Mouse (Mus musculus) R1 (cell line): ENCODE results near the gene Shc4.

Experiments
- DNase-seq: peaks from one replicate; pipeline ENCODE4 v3.0.0-alpha.2; 2018; ENCODE audit warnings: low read depth, low spot score

Shc4 gene

DNA sequence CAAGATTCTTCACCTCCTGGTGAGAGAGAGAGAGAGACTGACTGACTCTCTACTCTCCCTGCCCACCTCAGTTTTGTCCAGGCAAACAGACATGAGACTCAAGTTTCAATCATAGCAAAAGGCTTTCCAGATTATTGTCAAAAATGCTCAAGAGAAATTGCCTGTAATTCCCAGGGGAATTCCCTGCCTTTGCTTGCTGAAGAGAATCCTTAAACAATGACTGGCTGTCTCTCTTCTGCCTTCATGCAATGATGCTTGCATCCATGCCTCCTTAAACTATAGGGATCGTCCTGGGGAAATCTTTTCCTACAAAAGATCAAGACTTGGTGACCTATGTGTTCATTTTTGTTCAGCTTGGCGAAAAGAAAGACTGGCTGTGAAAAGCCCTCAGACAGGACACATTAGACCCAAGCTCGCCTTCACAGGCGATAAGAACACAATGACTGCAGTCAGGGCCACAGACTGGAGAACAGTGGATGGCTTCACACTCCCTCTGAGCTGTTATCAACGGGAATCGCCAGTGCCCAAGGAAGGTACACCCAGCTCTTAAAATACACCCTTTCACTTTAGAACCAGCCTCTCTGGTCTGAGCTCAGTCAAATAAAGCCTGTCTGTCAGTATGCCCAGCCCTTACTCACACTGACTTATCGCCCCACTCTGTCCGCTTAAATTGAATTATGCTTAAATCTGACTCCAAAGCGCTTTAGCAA is 38.4 kb downstream of the Shc4 start:
- no peak for DNase-seq

GRCm38 (mm10) chr2:125684559-125685440 is 39.1 kb downstream of the Shc4 start:
- peak; percentile 35 for DNase-seq

DNA sequence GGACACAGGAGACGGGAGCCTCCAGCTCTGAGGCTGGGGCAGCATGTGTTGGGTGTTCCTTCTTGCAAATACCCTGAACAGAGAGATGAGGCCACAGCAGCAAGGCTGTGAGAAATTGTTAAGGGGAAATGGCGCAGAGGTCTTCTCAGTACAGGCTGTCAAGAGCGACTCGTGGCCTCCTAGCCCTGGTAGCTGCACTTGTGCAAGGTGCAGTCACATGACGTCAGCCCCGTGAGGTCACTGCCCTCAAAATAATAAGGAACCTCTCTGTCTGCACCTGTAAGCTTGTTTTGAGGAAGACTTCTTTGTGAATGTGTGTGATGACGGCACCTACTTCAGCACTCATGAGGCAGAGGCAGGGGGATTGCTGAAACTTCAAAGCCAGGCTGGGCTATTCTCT is 40.1 kb downstream of the Shc4 start:
- DNase-seq = no peak

DNA sequence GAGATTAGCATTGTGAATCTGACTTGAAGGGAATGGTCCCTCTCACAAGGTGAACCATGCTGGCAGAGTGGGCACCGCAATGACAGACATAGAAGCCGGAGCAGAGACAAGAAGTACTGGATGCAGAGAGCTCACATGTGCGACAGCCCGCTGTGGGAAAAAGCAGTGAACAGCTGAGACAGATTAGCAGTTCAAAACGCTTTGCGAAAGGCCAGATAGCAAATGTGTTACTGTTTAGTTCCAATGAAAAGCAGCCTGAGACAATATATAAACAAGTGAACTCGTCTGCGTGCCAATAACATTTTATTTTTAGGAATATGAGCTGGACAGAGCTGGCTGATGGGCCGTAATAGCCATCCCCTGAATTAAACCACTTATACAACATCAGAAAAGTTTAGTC is 42.1 kb downstream of the Shc4 start:
- no peak for DNase-seq

DNA sequence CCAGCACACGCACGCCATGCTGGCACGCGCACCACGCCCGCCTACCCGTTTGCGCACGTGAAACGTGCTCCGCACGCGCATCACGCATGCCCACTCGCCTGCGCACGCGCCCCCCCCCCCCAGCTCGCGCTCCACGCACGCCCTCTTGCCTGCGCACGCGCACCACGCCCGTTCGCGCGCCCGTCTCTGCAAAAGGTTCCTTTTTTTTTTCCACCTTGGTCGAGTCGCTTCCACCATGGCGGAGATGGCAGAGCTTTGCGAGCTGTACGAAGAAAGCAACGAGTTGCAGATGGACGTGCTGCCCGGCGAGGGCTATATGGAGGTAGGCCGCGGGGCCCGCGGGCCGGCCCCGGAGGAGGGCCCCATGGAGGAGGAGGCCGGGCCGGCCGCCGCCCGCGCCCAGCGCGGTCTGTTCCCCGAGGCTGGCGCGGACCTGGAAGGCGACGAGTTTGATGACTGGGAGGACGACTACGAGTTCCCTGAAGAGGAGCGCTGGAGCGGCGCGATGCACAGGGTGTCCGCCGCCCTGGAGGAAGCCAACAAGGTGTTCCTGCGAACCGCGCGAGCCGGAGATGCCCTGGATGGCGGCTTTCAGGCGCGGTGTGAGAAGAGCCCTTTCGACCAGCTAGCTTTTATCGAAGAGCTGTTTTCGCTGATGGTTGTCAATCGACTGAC is 50.9 kb downstream of the Shc4 start, which contains the start of gene Eid1:
Gene Eid1, plus strand, starts transcription at position 139 of the 675 bp plus-strand sequence.
- peak; percentile 68 for DNase-seq

DNA sequence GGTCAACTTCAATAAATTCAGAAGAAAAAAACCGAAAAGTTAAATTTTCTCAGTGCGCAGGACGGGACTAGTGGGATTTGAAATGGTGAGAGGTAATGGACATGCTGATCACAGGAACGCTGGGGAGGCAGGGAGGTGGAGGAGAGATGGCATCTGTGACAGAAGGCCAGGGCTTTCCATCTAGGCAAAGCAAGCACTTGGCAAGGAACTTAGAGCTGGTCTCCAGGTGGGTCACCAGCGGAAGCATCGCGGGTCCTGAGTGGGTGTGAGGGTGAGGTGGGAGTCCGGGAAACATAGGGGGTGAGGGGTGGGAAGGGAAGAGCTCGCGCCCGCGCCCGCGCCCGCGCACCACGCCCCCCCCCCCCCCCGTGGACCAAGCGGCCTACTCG is 51.4 kb downstream of the Shc4 start:
- peak; percentile 51 for DNase-seq

- DNase-seq = peak; percentile 50
Measured at GRCm38 (mm10) chr2:125670846-125671245, 53.1 kb downstream of the Shc4 start.

GRCm38 (mm10) chr2:125667721-125668120 is 56.2 kb downstream of the Shc4 start:
- DNase-seq = no peak

DNA sequence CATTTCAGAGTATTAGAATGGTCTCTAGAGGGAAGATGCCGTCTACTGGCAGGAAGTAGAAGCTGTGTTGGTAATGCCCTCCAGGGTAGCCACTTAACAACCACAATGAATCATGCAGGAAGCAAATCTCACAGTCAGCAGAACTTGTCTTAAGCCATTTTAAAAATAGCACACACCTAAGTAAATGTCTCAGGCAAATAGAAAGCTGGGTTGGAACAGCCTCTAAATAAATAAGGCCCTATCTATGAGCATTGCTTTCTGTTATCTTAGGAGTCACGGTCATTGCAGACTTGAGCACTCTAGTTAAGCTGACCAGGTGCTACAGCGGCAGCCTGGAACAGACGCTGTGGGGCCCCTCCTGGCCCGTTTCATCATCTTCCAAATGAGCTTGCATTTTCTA is 56.8 kb downstream of the Shc4 start:
- no peak for DNase-seq

DNA sequence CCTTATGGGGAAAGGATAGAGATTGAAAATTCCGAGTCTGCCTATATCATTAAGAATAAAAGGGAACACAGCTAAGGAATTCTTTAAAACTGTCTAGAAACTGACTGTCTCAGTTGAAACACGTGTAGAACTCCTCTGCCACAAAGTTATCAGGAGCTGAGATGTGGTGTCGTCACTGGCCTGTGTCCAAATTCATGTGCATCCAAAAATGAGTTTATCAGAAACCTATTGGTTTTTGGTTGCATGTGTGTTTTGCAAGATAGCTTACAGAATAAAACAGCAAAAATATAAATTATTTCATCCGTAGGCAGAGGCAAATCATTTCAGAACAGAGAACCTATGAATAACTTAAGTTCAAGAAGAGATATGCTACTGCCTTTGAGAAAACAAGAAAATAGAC is 57.3 kb downstream of the Shc4 start:
- DNase-seq = no peak

DNA sequence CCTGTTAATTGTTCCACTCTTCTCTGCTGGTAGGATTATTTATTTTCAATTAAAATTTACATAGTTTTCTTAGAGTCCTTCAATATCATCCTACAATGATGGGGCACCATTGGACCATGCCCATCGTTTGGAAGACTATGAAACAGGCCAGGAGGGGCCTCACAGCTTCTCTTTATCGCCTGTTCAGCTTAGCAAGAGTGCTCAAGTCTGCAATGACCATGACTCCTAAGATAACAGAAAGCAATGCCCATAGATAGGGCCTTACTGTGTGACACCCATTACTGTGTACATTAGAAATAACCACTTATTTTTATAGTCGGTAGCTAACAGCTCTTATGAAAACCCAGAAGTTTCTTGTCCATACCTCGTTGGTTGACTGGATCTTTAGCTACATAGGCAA is 58.0 kb downstream of the Shc4 start:
- DNase-seq = no peak

DNA sequence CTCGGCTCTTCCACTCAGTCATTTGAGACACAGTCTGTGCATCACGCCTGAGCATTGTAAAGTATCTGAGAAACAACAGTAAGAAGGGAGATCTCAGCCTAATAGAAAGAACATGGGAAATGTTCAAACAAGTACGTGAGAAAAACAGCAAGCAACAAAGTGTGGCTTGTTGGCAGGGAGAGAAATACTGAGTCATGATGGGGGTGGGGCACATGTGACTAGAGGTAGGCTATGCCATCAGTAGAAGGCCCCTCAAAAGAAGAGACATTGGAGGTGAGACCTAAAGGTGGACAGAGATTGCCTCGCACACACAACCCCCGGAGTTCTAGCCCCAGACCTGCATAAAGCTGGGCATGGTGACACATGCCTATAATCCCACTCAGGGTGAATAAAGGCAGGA is 58.7 kb downstream of the Shc4 start:
- DNase-seq = no peak

DNA sequence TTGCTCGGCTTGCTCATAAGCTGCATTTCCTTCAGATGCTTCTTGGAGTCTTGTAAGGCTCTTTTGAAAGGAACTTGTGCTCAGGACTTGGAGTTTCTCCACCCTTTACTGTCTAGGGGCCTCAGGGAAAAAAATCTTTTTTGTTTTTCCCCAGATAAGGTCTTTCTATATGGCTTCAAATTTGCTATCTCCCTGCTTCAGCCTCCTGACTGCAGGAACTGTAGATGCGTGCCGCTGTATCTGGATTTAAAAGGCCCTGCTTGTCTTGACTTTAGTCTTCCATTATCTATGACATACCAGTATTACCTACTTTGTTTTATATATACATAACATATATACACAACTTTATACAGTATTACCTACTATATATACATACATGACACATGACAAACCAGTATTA is 61.4 kb downstream of the Shc4 start:
- no peak for DNase-seq

- no peak for DNase-seq
Measured at GRCm38 (mm10) chr2:125661156-125661555, 62.8 kb downstream of the Shc4 start.

GRCm38 (mm10) chr2:125660537-125661130 is 63.3 kb downstream of the Shc4 start:
- no peak for DNase-seq

DNA sequence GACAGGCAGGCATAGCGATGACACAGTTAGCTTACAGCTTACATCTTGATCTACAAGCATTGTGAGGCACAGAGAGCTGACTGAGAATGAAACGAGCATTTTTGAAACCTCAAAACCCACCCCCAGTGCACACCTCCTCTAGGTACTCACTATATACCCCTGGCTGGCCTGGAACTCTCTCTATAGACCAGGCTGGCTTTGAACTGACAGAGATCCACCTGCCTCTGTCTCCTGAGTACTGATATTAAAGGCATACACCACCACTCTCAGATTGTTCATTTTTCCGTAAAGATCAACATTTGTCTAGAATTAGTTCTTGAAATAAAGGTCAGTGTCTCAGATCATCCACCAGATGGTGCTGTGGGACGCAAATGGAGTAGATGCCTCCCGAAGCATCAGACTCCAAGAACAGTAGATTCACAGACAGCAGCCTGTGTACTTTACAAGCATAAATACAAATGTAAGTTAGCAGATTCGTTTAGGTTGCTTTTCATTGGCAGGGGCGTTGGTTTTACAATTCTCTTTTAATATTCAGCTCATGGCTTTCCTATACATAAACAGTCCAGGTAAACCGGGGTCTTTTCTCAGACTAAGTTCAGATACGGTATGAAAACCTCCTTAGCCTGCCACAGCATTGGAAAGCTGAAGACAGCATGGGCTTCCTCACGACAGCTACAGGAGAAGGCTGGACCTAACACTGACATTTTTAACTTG is 64.0 kb downstream of the Shc4 start:
- DNase-seq = peak; percentile 72

DNA sequence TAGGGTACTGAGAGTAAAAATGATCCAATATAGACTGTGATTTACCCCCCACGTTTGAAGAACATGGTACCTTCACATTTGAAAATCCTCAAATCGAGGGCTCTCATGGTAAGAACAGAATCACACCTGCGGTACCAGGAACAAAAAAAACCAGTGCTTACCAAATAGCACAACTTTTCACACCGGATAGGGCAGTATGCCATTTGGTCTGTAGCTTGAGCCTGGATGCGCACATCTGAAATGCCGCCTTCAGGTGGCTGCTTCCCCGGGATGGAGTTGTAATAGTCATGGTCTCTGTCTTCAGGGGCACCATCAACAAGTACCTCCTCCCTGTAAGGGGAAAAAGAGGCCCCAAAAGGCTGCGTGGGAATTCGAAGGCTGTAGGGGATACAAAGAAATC is 68.6 kb downstream of the Shc4 start:
- DNase-seq = no peak

- DNase-seq = no peak
Measured at GRCm38 (mm10) chr2:125653286-125653685, 70.7 kb downstream of the Shc4 start.

GRCm38 (mm10) chr2:125651563-125651962 is 72.4 kb downstream of the Shc4 start:
- DNase-seq = no peak

DNA sequence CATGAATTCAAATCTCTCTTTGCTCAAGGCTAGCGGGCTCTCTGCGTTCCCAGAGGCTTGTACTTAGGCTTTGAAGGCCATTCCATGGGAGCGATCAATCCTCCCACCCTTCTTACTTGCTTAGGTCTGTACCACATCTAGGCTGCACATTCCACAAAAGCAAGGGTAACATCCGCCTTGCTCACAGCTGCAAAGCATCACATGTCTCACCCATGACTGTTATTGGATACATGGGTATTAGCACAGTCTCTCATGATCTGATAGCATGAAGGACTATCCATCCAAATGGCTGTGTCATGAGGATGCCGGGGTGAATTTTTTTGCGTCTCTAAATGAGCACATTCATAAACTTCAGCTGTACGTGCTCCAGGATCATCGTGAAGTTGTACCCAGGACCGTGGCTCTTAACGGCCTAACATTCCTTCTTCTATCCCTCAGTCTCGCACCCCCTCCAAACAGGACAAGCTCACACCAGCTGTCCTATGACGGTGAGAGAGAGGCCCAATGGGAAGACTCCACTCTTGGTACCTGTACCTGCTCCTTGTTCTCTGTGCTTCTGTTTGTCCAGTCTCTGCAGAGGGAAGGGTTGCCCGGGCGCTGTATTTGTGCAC is 73.1 kb downstream of the Shc4 start:
- DNase-seq = no peak

DNA sequence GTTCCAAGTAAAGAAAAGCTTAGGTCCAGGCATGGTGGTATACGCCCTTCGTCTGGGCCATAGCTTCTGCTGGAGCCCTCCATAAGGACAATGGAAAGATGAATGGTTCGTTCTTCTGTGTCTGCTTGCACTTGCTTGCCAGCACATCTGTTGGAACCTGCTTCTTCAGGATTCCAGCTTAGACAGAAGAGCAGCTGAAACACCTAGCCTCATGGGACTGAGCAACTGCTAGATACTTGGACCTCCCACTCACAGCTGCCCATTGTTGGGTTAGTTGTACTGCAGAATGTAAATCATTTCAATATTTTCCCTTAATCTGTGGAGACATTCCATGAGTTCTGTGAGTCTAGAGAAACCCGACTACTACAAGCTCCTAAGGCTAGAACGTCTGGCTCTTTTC is 73.9 kb downstream of the Shc4 start:
- no peak for DNase-seq
